Mouse (Mus musculus): ENCODE results near the gene Polr3a.

GRCm38 (mm10) chr14:24507452-24508069 lies 20.7 kb upstream of the Polr3a start:
- TF ChIP-seq CTCF (IDR thresholded peaks at IDR 0.05; ENCODE audit: control insufficient read depth, insufficient read depth, insufficient replicate concordance, low read depth, low read length) (no peak), POLR2A (IDR thresholded peaks at IDR 0.05; ENCODE audit: control insufficient read depth, low read depth, low read length) (no peak)
